Mouse (Mus musculus) regulatory T cell (primary cell): ENCODE data around the gene Trub1.

ENCODE experiments used
- in situ Hi-C: fragments of 300-600 bp; cut with MboI, MseI; formaldehyde crosslinking; loops from one replicate; pipeline ENCODE4 v1.15.1; 2025; ENCODE audit warnings: high pct_unique_total_duplicates

The Trub1 gene

GRCm38 (mm10) chr19:57489527-57489926, 36.8 kb downstream of the Trub1 start:
- in situ Hi-C loops: loop anchor here (5.0 kb wide), 2 partner anchors 63 to 88 kb away; no protein-coding TSS in a partner anchor

- in situ Hi-C loops: loop anchor here (10.0 kb wide), 1 partner anchor 566 kb away; no protein-coding TSS in a partner anchor
Observed at GRCm38 (mm10) chr19:57491030-57491429, 38.3 kb downstream of the Trub1 start.

- in situ Hi-C loops: loop anchor here (10.0 kb wide), 1 partner anchor 569 kb away; no protein-coding TSS in a partner anchor
Observed at GRCm38 (mm10) chr19:57494020-57494419, 41.3 kb downstream of the Trub1 start.

GRCm38 (mm10) chr19:57498110-57498743, 45.5 kb downstream of the Trub1 start:
- in situ Hi-C loops: loop anchor here (10.0 kb wide), 1 partner anchor 573 kb away; no protein-coding TSS in a partner anchor

- in situ Hi-C loops: loop anchor here (10.0 kb wide), 1 partner anchor 574 kb away; no protein-coding TSS in a partner anchor
Observed at GRCm38 (mm10) chr19:57498884-57499410, 46.2 kb downstream of the Trub1 start.

GRCm38 (mm10) chr19:57500254-57500653, 47.5 kb downstream of the Trub1 start:
- in situ Hi-C loops: no loop called here

GRCm38 (mm10) chr19:57503144-57503543, 50.4 kb downstream of the Trub1 start:
- in situ Hi-C loops: no loop called here

GRCm38 (mm10) chr19:57505048-57505932, 52.6 kb downstream of the Trub1 start:
- in situ Hi-C loops: no loop called here

GRCm38 (mm10) chr19:57506591-57506990, 53.9 kb downstream of the Trub1 start:
- in situ Hi-C loops: no loop called here

GRCm38 (mm10) chr19:57508261-57508788, 55.6 kb downstream of the Trub1 start:
- in situ Hi-C loops: no loop called here

GRCm38 (mm10) chr19:57509758-57510319, 57.1 kb downstream of the Trub1 start:
- in situ Hi-C loops: loop anchor here (10.0 kb wide), 1 partner anchor 65 kb away; no protein-coding TSS in a partner anchor

- in situ Hi-C loops: loop anchor here (10.0 kb wide), 1 partner anchor 64 kb away; no protein-coding TSS in a partner anchor
Observed at GRCm38 (mm10) chr19:57510836-57511235, 58.1 kb downstream of the Trub1 start.

- in situ Hi-C loops: loop anchor here (10.0 kb wide), 1 partner anchor 62 kb away; no protein-coding TSS in a partner anchor
Observed at GRCm38 (mm10) chr19:57513123-57513522, 60.4 kb downstream of the Trub1 start.

GRCm38 (mm10) chr19:57521721-57522120, 69.0 kb downstream of the Trub1 start:
- in situ Hi-C loops: loop anchor here (10.0 kb wide), 1 partner anchor 797 kb away; the partner anchor contains the start of gene Adrb1

GRCm38 (mm10) chr19:57523363-57523762, 70.7 kb downstream of the Trub1 start:
- in situ Hi-C loops: loop anchor here (10.0 kb wide), 1 partner anchor 799 kb away; the partner anchor contains the start of gene Adrb1

GRCm38 (mm10) chr19:57525693-57526092, 73.0 kb downstream of the Trub1 start:
- in situ Hi-C loops: loop anchor here (10.0 kb wide), 1 partner anchor 801 kb away; the partner anchor contains the start of gene Adrb1

GRCm38 (mm10) chr19:57530212-57530611, 77.5 kb downstream of the Trub1 start:
- in situ Hi-C loops: no loop called here

GRCm38 (mm10) chr19:57534262-57534661, 81.5 kb downstream of the Trub1 start:
- in situ Hi-C loops: no loop called here

- in situ Hi-C loops: no loop called here
Observed at GRCm38 (mm10) chr19:57536512-57536911, 83.8 kb downstream of the Trub1 start.

GRCm38 (mm10) chr19:57537510-57538182, 84.9 kb downstream of the Trub1 start:
- in situ Hi-C loops: no loop called here
